Mouse (Mus musculus) heart, embryonic 12.5 days (tissue): ENCODE measurements at regions not wholly inside any gene's neighbourhood (a gene's known extent, or its start where the extent isn't known, plus 50 kb on each side); places are given as distances from the start of the nearest gene placed in this dataset.

ENCODE experiments used
- ATAC-seq: fragments of 200-750 bp; cut with Nextera tagmentation; 2 replicates; pipeline ENCODE4 v1.8.0; 2017; ENCODE audit warnings: moderate TSS enrichment, moderate library complexity; ENCODE audit not compliant: insufficient number of reproducible peaks, low FRiP score
- H3K27ac ChIP-seq: fragments of 300-500 bp; sonication (generic); 2 replicates; pipeline ENCODE4 v1.5.1; 2016; ENCODE audit warnings: mild to moderate bottlenecking, moderate library complexity; ENCODE audit not compliant: poor library complexity, severe bottlenecking
- H3K27me3 ChIP-seq: fragments of 300-500 bp; sonication (generic); replicated peaks from 2 replicates; pipeline ENCODE4 v1.6.1; 2016; ENCODE audit warnings: mild to moderate bottlenecking, moderate library complexity
- H3K36me3 ChIP-seq: fragments of 300-500 bp; sonication (generic); 2 replicates; pipeline ENCODE4 v1.6.1; 2016; ENCODE audit warnings: mild to moderate bottlenecking, moderate library complexity
- H3K4me1 ChIP-seq: fragments of 300-500 bp; sonication (generic); replicated peaks from 2 replicates; pipeline ENCODE4 v1.6.1; 2016; ENCODE audit warnings: mild to moderate bottlenecking
- H3K4me2 ChIP-seq: fragments of 300-500 bp; sonication (generic); 2 replicates; pipeline ENCODE4 v1.6.1; 2016; ENCODE audit warnings: mild to moderate bottlenecking, moderate library complexity
- H3K4me3 ChIP-seq: fragments of 300-500 bp; sonication (generic); 2 replicates; pipeline ENCODE4 v1.5.1; 2016; ENCODE audit warnings: mild to moderate bottlenecking
- H3K9ac ChIP-seq: fragments of 300-500 bp; sonication (generic); 2 replicates; pipeline ENCODE4 v1.6.1; 2016; ENCODE audit warnings: mild to moderate bottlenecking, moderate library complexity
- H3K9me3 ChIP-seq: fragments of 300-500 bp; sonication (generic); replicated peaks from 2 replicates; pipeline ENCODE4 v1.6.1; 2016; ENCODE audit warnings: mild to moderate bottlenecking, moderate library complexity
- WGBS: fragments of 180-500 bp; shearing (Covaris S2); methylation state at CpG from one replicate; pipeline ENCODE4 v1.1.7; 2016; 5-methylcytosine and 5-hydroxymethylcytosine counted together

DNA sequence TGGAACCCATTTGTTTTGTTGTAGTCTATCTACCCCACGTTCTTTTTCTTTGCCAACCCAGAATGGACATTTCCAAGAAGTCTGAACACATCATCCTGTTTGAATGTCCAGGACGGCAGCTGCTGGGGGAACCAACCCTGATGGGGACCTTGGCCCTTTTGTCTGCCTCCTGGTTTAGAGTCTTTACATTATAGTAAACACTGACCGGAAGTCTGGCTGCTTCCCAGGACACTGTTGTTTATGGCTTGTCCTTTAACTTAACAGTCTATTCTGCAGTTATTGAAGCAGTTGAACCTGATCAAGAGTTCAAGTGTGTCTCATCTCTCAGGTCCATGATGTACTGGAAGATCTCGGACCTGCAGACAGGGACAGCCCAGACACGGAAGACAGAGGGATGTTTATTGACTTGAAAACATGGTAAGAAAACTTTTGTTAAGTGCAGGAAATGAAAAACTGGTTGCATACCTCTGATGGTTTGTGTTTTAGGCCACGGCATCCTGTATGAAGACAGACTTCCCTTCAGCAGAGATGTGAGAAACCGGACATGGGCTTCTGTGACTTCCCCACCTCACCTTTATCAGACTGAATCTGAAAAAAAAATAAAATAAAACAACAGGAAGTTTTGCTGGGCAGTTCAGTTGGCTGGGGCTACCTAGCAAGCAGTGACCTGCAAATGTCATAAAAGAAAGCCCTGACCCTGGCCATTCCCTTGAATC, 69.7 kb upstream of the Itga1 start:
- H3K4me3 ChIP-seq, result no peak overlapping the region
- no peak for ATAC-seq
- no peak overlapping the region for H3K27ac ChIP-seq
- no peaks in the 10 kb centered on the region for H3K9me3 ChIP-seq
- H3K27me3 ChIP-seq, result no peaks in the 10 kb centered on the region
- 74% methylated on average over 7 of the region's 7 CpGs for WGBS
- H3K4me2 ChIP-seq, result no peak overlapping the region
- H3K9ac ChIP-seq, result no peak overlapping the region
- H3K4me1 ChIP-seq, result peaks cover 4% of the 10 kb centered on the region
- no peaks in the 10 kb centered on the region for H3K36me3 ChIP-seq

DNA sequence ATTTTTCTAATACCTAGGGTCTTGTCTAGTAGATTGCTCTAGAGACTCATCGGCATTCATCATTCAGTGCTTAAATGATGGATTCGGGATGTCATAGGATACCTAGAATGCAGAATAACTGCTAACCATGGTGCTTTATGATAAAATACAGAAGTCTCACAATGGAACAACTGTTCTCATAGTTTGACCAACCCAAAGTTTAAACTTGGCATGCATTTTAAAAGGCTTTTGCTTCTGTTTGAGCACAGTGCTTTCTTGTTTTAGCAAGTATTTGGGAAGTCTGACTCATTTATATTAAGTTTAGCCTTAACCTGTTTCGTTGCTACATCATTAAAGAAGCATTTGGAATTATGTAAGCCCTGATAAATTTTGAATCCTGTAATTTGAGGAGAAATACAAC, 64.2 kb upstream of the Itga1 start:
- Histone ChIP-seq H3K9ac (no peak overlapping the region), H3K36me3 (no peaks in the 10 kb centered on the region), H3K27me3 (no peaks in the 10 kb centered on the region), H3K27ac (no peak overlapping the region), H3K4me1 (peaks cover 22% of the 10 kb centered on the region), H3K4me2 (no peak overlapping the region), H3K9me3 (no peaks in the 10 kb centered on the region), H3K4me3 (no peak overlapping the region)
- no peak for ATAC-seq
- 67% methylated on average over 3 of the region's 3 CpGs for WGBS

DNA sequence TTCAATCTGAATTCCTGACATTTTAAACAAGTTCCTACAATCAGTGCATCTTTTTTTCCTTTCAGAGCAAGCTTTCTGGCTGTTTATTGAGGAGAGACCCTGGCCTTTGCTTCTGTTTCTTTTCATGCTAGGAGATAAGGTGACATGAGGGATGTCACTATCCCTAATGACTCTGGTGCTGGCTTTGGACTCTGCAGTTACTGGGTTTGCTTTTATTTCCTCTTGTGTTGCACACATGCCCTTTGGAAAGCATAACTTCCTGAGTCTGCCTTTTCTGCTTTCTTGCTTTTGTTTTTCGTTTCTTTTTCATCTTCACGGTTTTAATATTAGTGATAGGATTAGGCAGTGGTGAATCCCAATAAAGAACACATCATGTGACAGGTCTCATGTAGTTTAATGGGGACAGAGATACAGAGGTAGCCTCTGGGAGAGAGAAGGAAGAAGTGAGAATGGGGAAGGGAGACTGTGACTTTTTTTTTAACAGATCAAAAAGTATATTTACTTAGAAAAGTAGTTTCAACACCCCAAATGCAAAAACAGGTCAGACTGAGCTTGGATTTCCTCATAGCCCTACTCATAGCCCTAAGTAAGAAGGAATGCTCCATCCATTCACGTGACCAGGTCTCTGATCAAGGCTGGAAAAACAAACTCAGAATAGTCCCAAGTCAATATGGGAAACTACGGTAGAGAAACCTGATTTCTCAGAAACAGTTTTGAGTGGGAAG, 61.1 kb upstream of the Itga1 start:
- Histone ChIP-seq H3K4me2 (no peak overlapping the region), H3K9me3 (no peaks in the 10 kb centered on the region), H3K36me3 (no peaks in the 10 kb centered on the region), H3K4me3 (no peak overlapping the region), H3K27me3 (no peaks in the 10 kb centered on the region), H3K4me1 (peaks cover 30% of the 10 kb centered on the region), H3K27ac (no peak overlapping the region), H3K9ac (no peak overlapping the region)
- WGBS, result 49% methylated on average over 4 of the region's 4 CpGs
- ATAC-seq, result peak; percentile 33; the same call in 1 of the 2 replicates

DNA sequence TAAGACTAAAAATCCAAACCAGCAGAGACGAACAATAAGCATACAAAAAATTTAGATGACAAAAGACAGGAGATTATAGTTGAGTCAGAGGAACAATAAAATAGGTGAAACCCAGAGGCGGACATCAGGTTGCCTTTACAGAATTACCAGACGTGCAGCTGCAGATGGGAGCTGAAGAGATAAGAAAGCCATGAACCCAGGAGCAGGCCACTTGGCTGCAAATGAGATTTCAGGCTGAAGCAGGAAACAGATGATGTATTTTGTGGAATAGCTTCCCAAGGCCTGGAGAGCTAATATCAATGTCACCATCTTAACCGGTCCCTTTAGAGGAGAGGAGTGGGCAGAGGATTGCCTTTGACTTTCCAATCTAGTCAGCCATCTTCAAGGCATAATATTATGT, 57.6 kb upstream of the Itga1 start:
- 0 out of 2 replicates have a peak, but pooled peaks have one; percentile 18 for ATAC-seq
- peaks cover 22% of the 10 kb centered on the region for H3K4me1 ChIP-seq
- no peak overlapping the region for H3K4me3 ChIP-seq
- H3K9me3 ChIP-seq, result no peaks in the 10 kb centered on the region
- no peak overlapping the region for H3K9ac ChIP-seq
- H3K36me3 ChIP-seq, result no peaks in the 10 kb centered on the region
- H3K27ac ChIP-seq, result no peak overlapping the region
- H3K4me2 ChIP-seq, result no peak overlapping the region
- WGBS, result 30% methylated on average over 4 of the region's 4 CpGs
- no peaks in the 10 kb centered on the region for H3K27me3 ChIP-seq
